Mouse (Mus musculus) cerebellum, adult (tissue): ENCODE measurements around the gene Cfap69.
"Not testable (repeated sequence)": the region's sequence is repeated elsewhere in the genome, so short reads cannot be mapped to it uniquely, and the experiment has no call there.

Experiments
- ATAC-seq: cut with Nextera tagmentation; 2 replicates; pipeline ENCODE4 v1.9.2; 2017; ENCODE audit warnings: mild to moderate bottlenecking, moderate library complexity, mixed read lengths; ENCODE audit not compliant: insufficient number of reproducible peaks, low FRiP score, low TSS enrichment

Cfap69 gene

GRCm38 (mm10) chr5:5663655-5664370 is at the start of gene Cfap69:
TSS of gene Cfap69 (minus strand) at chr5:5664239.
- ATAC-seq, result peak; percentile 93

- no peak for ATAC-seq
Observed at GRCm38 (mm10) chr5:5711032-5711431, 47.0 kb upstream of the Cfap69 start.

- no peak for ATAC-seq
Observed at GRCm38 (mm10) chr5:5707341-5708278, 43.6 kb upstream of the Cfap69 start.

- ATAC-seq, result no peak
Observed at GRCm38 (mm10) chr5:5705019-5705418, 41.0 kb upstream of the Cfap69 start.

- no peak for ATAC-seq
Observed at GRCm38 (mm10) chr5:5700386-5700785, 36.3 kb upstream of the Cfap69 start.

GRCm38 (mm10) chr5:5698830-5699229 is 34.8 kb upstream of the Cfap69 start:
- no peak for ATAC-seq

- ATAC-seq, result no peak
Observed at GRCm38 (mm10) chr5:5695401-5695942, 31.4 kb upstream of the Cfap69 start.

GRCm38 (mm10) chr5:5693956-5694653 is 30.1 kb upstream of the Cfap69 start, which contains the start of gene Steap2:
TSS of gene Steap2 (minus strand) at chr5:5694578.
- peak; percentile 86 for ATAC-seq

GRCm38 (mm10) chr5:5693541-5693955 is 29.5 kb upstream of the Cfap69 start:
- peak; percentile 23; the same call in 1 of the 2 replicates for ATAC-seq

- no peak for ATAC-seq
Observed at GRCm38 (mm10) chr5:5692167-5692738, 28.2 kb upstream of the Cfap69 start.

GRCm38 (mm10) chr5:5688945-5689540 is 25.0 kb upstream of the Cfap69 start:
- ATAC-seq, result no peak

GRCm38 (mm10) chr5:5688228-5688627 is 24.2 kb upstream of the Cfap69 start:
- no peak for ATAC-seq

- ATAC-seq, result 0 out of 2 replicates have a peak, but pooled peaks have one; percentile 1
Observed at GRCm38 (mm10) chr5:5686973-5687372, 22.9 kb upstream of the Cfap69 start.

GRCm38 (mm10) chr5:5684946-5685345 is 20.9 kb upstream of the Cfap69 start:
- not testable (repeated sequence) for ATAC-seq

- ATAC-seq, result no peak
Observed at GRCm38 (mm10) chr5:5683292-5683691, 19.3 kb upstream of the Cfap69 start.

- ATAC-seq, result no peak
Observed at GRCm38 (mm10) chr5:5679459-5679858, 15.4 kb upstream of the Cfap69 start.

- ATAC-seq, result no peak
Observed at GRCm38 (mm10) chr5:5676082-5676481, 12.0 kb upstream of the Cfap69 start.

GRCm38 (mm10) chr5:5668920-5669319 is 4.9 kb upstream of the Cfap69 start:
- no peak for ATAC-seq

- no peak for ATAC-seq
Observed at GRCm38 (mm10) chr5:5664371-5664926, 410 bp upstream of the Cfap69 start.
